Mouse (Mus musculus): ENCODE results near the gene Plin1. TPM values are rescaled to one million over a fixed set of nuclear protein-coding genes. Genes with fewer than 3 reads are reported as not detected.

The Plin1 gene
- not detected for total RNA-seq (2021)

DNA sequence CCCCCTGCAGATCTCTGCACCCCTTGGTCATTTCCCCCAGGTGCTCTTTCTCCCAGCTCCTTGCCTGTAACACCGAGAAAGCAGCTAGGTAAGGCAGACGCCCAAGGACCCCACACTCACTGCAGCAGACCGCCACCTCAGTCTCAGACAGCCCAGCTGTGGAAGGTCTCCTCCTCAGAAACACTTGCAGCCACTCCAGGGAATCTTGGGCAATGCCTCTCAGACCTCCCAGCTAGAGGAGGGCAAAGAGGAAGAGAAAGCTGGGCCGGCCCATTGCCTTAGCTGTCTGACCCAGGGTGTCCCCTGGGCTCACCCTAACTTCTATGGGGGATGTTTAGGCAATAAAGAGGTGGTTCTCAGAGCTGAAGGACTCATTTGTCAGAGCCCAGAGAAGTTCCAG, at the start of gene Plin1:
TSS of gene Plin1 (minus strand) at position 282 of the 400 bp plus-strand sequence.
- DNase-seq (ENCODE audit: low spot score in 2 of 2) = no peak
- intact Hi-C loops (cut with DNase I) = no loop called here

DNA sequence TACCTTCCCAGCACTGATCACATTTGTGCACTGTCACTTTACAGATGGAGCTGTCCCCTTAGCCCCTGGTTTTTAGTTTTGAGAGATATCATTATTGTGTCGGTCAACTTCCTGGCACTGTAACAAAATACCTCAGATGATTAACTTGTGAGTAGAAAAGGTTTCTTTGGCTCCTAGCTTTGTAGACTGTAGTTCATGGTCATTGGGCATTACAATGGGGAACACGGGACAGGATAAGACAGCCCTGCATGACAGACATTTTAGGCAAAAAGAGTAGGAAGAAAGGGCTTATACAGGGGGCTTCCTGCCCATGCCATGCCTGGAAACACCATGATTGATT, 49.8 kb upstream of the Plin1 start:
- intact Hi-C loops (cut with DNase I) = loop anchor here (5.0 kb wide), 1 partner anchor 300 kb away; no protein-coding TSS in a partner anchor

DNA sequence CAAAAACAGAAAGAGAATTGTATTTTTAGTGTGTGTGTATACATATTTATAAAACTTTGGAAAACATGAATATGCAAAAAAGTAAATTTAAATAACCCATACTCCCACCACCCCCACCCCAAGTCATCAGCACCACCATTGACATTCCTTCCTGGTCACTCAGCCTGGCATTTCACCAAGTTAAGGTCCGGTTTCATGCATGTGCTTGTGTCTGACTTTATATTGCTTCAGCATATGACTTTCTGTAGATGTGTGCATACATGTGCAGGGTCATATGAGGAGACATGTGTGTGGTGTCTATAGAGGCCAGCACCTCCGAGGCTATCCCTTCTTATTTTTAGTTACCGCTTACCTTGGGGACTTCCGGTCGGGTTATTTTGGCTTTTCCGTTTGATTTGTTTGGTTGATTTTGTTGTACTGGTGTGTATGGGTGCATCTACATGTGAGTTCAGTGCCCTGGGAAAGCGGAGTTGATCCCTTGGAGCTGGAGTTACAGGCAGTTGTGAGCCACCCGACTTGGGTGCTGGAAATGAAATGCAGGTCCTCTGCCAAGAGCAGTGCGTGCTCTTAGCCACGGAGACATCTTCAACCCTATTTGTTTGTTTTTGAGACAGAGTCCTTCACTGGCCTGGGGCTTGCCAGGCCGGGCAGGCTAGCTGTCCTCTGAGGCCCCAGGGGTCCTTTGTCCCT, 49.3 kb upstream of the Plin1 start:
- intact Hi-C loops (cut with DNase I) = loop anchor here (5.0 kb wide), 1 partner anchor 300 kb away; no protein-coding TSS in a partner anchor
- no peak for DNase-seq (ENCODE audit: low spot score in 2 of 2)

More for the DNA sequence above, 49.8 kb upstream of the Plin1 start:
- no peak for DNase-seq (ENCODE audit: low spot score in 2 of 2)

DNA sequence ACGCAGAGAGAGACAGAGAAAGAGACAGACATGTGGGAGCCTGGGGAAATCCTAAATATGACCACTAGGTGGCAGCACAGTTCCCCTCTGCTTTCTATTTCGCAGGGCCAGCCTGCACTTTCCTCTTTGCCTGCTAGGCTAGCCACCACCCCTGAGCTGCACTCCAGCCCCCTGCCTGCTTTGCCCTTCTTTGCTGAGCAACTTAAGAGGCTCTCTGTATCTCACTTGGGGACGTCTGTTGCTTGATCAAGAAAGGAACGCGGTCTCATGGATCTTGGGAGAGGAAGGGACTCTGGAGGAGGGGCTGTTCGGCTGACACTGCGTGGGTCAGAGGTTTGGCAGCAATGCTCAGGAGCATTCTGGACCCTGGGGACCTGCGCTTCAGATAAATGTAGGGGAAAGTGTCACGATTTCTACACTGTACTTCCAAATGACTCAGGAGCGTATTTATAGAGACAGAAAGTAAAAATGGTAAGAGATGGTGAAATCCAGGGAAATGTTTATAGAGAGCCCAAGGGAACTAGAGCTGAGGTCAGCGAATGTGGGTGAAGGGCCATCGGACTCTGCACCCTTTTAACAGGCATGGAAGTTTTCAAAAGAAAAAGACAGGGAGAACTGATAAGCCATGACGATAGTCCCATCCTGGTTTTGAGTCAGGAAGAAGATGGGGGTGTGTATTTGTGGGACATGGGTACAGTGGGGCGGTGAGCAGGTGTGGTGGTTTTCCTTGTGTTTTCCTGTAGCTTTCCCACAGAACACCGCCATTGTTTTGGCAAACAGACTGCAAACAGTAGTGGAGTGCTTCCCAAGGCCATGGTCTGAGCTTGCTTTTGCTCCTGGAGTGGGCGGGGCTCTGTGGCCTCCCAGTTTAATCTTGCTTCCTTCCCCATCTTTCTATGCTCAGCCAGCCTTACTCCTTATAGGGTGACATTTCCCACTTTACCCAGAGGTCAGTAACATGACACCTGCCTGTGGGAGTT, 48.2 kb upstream of the Plin1 start:
- DNase-seq (ENCODE audit: low spot score in 2 of 2) = peak; percentile 68 to 76
- intact Hi-C loops (cut with DNase I) = loop anchor here (5.0 kb wide), 1 partner anchor 299 kb away; no protein-coding TSS in a partner anchor

DNA sequence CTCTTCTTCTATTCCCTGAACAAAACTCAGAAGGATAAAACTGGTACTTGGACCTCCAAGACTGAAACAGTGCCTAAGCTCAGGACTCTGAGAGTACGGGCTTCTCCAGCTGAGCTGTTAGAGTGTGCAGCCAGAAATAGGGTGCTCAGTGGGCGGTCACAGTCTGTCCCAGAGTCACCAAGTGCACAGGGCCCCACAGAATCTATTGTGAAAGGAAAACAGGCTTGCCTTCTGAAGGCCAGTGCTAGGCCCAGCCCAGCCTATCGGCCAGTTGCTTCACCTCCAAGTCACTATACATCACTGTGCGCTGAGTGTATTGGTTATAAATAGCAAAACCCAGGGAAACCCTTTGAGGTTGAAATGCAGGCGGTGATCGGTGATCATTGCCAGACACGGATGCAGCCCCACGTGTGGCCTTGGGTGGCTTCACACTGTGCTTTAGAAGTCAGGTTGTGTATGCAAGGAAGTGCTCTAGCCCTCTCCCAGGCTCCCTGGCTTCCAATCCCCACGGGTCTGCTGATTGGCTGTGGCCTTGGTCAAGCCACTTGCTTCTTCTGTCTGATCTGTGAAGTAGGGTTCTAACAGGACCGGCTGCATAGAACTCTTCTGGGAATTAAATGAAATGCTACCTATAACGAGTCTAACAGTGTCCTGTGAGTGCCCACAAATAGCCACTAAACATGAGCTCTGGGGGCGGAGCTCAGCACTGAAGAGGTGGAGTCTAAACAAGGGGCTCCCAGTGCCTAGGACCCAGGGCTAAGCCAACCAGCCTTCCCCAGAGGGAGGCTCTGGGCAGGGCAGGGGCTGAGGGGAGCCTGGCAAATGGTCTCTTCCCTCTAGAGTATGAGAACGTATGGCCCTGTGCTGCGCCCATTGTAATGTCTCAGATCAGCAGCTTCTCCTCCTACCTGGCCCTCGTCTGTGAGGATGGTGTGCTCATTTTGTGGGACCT, 39.1 kb upstream of the Plin1 start:
- DNase-seq (ENCODE audit: low spot score in 2 of 2) = peak; percentile 17 to 75
- intact Hi-C loops (cut with DNase I) = no loop called here

DNA sequence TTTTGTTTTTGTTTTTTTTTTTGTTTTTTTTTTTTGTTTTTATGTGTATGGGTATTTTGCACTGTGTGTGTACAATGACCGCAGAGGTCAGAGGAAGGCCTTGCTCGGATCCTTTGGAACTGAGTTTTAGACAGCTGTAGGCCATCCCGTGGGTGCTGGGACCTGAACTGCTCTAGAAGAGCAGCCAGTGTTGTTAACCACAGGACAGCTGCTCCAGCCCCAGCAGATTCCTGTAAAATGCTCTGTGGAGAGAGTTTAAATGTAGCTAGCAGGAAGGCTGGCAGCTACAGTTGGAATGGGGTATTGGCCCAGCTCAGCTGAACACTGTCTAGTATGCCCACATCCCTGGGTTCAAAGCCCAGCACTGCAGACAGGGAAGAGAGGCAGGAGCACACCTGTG, 37.0 kb upstream of the Plin1 start:
- no peak for DNase-seq (ENCODE audit: low spot score in 2 of 2)
- intact Hi-C loops (cut with DNase I) = no loop called here

DNA sequence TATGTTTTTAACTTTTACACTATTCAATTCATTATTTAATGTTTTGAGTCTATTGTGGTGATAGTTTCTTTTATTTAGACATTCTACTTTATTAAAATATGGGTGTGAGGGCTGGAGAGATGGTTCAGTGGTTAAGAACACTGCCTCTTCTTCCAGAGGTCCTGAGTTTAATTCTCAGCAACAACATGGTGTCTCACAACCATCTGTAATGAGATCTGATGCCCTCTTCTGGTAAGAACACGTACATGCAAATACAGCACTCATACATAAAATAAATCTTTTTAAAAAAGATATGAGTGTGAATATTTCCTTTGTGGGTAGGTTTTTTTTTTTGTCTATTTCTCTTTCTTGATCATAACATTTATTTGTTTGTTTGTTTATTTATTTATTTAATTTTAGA, 33.3 kb upstream of the Plin1 start:
- intact Hi-C loops (cut with DNase I) = no loop called here
- no peak for DNase-seq (ENCODE audit: low spot score in 2 of 2)

DNA sequence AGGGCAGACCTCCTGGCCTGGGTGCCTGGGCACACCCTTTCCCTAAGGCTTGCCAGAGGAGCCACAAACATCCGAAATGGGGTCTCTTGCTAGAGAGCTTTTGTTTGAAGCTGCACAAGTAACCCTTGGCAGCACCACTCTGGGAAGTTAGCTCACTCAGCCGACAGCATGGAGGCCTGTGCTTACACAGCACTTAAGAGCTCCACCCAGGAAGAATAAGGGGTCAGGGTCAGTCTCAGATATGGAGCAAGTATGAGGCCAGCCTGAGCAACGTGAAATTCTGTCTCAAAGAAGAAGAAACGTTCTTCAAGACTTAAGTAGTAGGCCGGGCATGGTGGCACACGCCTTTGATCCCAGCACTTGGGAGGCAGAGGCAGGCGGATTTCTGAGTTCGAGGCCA, 29.4 kb upstream of the Plin1 start:
- DNase-seq (ENCODE audit: low spot score in 2 of 2) = no peak
- intact Hi-C loops (cut with DNase I) = no loop called here

DNA sequence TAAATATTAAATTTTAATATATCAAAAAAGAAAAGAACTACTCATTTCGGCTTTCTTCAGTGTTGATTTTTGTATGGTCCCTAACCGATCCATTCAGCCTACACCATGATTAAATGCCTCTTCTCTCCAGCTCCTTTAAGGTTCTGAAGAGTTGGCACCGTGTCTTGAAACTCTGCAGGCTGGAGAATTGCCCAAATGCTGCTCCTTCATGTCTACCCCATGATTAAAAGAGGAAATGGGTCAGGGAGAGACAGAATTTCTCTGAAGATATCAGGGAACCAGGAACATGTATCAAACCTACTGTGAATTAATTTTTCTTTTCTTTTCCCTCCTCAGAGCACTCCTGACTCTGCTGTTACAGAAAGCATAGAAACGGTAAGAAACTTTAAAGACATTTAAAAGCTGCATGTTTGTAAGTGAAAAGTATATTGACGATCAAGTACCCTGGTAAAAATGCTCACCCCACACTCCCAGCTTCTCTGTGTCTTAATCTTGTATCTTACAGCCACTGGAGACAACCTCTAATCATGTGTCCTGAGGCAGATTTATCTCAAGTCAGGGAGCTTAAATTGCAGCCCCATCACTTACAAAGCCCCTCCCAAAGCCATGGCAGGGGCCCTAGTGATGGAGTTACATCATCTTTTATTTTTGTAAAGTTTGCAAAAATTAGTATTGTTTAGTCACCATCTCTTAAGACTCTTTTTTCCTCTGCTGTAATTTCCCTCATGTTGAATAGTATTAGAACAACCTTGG, 28.6 kb upstream of the Plin1 start:
- DNase-seq (ENCODE audit: low spot score in 2 of 2) = no peak
- intact Hi-C loops (cut with DNase I) = no loop called here

DNA sequence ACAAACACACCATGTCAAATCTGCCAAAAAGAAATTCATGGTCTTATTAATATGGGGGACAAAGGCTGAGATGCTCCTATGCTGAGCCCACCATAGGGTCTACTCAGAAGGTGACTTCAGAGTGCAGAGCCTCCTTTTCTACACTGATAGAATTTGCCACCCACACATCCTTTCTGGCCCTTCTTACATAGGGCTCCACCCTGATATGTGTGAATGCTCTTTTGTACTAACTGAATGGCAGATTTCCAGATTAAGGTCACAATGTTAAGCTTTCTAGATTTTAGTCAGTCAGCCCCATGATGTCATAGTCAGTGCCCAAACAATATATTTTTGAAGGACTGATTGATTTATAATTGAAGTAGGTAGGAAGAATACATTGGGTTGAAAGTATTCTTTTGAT, 27.1 kb upstream of the Plin1 start:
- intact Hi-C loops (cut with DNase I) = no loop called here
- no peak for DNase-seq (ENCODE audit: low spot score in 2 of 2)

DNA sequence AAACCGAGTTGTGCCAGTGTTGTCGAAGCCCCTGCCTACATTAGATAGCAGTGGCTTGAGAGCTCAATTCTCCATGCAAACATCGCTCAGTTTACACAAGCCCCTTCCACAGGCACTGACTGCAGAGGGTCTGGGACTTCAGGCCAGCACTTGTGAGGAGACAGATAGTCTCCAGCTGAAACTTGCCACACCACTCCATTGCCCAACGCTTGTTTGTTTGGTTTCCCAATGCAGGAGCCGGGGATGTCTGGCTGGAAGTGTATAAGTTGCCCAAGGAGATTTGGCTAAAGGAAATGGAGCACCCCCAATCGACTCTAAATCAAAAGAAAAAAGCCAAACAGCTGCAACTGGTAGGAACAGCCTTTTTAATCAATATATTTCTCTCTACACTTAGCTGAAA, 25.5 kb upstream of the Plin1 start:
- intact Hi-C loops (cut with DNase I) = no loop called here
- DNase-seq (ENCODE audit: low spot score in 2 of 2) = no peak

DNA sequence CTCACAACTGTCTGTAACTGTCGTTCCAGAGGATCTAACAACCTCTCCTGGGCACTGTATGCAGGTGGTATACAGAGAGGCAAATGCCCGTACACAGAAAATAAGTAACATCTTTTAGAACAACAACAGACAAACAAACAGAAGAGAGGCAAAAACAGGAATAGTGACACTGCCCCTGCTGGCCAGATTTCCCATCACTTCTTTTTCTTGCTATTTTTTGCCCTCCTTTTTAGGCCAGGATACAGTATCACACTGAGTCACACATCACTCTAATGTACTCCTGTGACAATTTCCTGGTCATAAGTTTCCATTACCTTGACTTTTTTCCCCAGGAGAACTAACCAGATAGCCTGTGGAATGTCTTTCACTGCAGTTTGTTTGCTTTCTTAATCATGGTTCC, 23.6 kb upstream of the Plin1 start:
- no peak for DNase-seq (ENCODE audit: low spot score in 2 of 2)
- intact Hi-C loops (cut with DNase I) = no loop called here

DNA sequence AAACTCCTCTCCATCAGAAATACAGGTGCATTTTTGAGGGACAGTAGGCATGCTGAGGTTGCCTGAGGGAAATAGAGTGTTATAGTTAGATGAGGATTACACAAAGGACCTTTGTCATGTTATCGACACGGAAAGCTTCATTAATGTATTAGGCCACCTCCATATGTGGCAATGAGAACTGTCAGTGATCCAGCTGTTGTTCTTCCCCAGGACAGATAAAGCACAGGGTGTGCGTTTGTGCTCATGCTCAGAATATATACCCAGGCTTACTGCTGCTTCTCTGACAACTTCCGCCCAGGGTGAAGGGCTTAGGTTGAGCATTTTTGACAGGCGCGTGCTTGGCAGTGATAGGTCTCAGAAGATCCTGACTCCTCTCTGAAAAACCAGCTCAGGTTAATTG, 16.8 kb upstream of the Plin1 start:
- intact Hi-C loops (cut with DNase I) = no loop called here

DNA sequence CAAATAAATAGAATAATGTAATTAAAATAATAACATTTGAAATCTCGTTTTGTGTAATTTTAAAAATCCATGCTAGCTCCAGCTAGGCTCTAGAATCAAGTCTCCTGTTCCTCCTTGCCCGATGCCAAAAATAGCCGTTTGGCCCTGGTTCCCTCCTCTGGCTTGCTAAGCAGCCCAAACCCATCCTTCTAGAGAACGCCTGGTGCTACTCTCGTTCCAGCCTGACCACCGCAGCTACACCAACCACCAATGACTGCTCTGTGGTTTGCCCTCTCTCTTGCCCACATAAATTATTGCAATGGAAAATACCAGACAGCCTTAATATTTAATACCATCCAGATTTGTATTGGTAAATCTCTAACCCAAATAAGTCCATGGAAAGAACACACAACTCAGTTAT, 15.0 kb upstream of the Plin1 start:
- intact Hi-C loops (cut with DNase I) = no loop called here
- DNase-seq (ENCODE audit: low spot score in 2 of 2) = no peak

More for the DNA sequence above, 16.8 kb upstream of the Plin1 start:
- DNase-seq (ENCODE audit: low spot score in 2 of 2) = no peak

DNA sequence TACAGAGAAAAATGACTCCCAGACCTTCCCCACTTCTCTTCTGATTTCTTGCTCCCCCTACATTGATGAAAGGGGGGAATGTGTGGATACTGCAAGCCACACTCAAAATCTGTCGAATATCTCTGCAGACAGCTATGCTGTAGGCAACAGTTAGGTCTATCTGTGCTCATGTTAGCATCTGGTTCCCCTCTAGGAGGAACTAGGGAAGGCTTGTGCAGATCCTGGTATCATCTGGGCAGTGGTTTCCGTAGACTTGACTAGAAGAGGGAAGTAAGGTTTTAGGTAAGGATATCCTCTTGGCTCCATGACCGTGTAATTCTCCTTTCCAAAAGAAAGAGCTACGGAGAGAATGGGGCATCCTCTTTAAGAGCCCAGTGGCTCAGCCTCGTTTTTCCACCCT, 11.9 kb upstream of the Plin1 start:
- intact Hi-C loops (cut with DNase I) = no loop called here
- DNase-seq (ENCODE audit: low spot score in 2 of 2) = no peak

DNA sequence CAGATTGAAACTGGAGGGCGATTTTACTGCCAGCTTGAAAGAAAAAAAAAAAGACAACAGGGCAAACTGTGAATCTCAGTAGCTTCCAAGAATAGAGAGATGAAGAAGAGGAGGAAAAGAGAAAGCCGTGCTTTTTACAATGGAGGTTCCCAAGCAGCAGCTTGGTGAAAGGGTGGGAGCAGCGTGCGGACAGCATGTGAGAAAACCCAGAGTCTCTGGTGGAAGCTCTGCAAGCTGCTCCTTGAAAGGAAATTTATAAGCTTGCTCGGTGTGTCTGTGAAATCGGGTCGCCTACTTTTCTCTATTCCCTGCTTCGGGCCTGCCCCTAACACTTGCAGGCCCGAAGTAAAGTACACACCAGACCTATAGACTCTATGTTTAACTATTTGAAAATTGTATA, 11.3 kb upstream of the Plin1 start:
- intact Hi-C loops (cut with DNase I) = no loop called here
- peak in 1 of 2 experiments; percentile 74 for DNase-seq (ENCODE audit: low spot score in 2 of 2)

DNA sequence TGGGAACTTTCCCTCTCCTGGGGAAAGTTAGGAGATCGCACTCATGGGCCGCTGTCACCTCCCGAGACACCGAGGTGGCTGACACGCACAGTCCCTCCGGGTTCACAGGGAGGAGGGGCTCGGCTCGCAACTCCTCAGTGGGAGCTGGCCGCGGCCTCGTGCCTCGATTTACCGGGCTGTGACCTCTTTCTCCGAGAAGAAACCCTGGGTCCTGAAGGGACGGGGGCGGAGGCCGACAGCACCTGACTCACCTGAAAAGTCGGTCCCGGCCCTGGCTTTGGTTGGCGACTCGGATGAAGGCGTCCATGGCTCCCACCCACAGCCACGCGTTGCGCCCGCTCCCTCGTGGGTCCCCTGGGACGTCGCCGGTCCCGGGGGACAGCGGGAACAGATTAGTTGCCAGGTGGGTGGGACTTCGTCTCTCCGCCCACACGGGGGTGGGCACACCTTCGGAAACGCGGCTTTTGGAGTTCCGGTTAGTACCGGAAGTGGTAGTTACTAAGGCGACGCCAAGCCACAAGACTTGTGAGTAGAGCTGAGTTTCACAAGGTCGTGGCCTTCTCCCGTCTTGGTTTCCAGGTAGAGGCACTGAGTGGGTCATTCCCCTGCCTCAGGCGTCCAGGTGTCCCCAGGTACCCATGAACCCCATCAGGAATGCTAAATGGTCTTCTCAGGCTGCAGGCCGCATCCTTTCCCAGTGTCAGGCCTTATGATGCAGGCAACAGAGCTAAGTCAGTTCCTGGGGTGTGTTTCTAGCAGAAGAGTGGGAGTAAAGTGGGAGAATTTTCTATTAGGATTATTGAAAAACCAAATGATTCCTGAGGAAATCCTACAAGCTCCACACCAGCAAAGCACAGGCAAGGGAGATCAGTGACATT, 10.2 kb upstream of the Plin1 start, which contains the start of the genes Pex11a and Wdr93:
TSS of gene Pex11a (minus strand) at position 473 of the 878 bp plus-strand sequence.
TSS of gene Wdr93 (plus strand) at position 505 of the 878 bp plus-strand sequence.
- intact Hi-C loops (cut with DNase I) = no loop called here
- DNase-seq (ENCODE audit: low spot score in 2 of 2) = peak; percentile 76 to 82

DNA sequence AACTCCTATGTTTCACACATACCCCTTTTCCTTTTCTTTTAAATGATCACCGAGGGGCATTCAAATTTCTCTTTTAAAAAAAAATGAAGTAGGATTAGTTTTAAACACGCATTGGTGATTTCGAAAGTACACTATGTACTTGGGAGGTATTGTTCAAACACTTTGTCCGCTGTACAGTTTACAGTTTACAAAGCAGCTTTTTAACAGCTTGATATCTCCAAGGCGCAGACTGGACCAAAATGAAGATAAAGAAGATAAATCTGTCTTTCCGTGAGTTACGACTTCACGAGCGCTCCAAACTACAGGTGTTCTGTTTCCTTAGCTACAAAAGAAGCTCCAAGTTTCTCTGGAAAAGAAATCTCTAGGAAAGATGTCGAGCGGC, 9.6 kb upstream of the Plin1 start:
- intact Hi-C loops (cut with DNase I) = no loop called here

More for the DNA sequence above, 9.6 kb upstream of the Plin1 start:
- no peak for DNase-seq (ENCODE audit: low spot score in 2 of 2)
